Mouse (Mus musculus) ES-E14 (cell line): ENCODE results near the gene 2810021J22Rik.

Source experiments
- HCFC1 ChIP-seq: IDR thresholded peaks from 2 replicates; pipeline ENCODE4 v1.6.1; 2012; ENCODE audit warnings: low read length, inconsistent platforms, borderline replicate concordance; ENCODE audit not compliant: insufficient read depth
- MAFK ChIP-seq: IDR thresholded peaks from 2 replicates; pipeline ENCODE4 v1.6.1; 2014; ENCODE audit warnings: mild to moderate bottlenecking, low read depth, low read length, inconsistent platforms; ENCODE audit not compliant: insufficient read depth
- ZC3H11A ChIP-seq: IDR thresholded peaks from 2 replicates; pipeline ENCODE4 v1.6.1; 2012; ENCODE audit warnings: low read depth, mild to moderate bottlenecking, inconsistent platforms, low read length, borderline replicate concordance
- ZNF384 ChIP-seq: IDR thresholded peaks from 2 replicates; pipeline ENCODE4 v1.6.1; 2012; ENCODE audit warnings: low read depth, low read length, inconsistent platforms

DNA sequence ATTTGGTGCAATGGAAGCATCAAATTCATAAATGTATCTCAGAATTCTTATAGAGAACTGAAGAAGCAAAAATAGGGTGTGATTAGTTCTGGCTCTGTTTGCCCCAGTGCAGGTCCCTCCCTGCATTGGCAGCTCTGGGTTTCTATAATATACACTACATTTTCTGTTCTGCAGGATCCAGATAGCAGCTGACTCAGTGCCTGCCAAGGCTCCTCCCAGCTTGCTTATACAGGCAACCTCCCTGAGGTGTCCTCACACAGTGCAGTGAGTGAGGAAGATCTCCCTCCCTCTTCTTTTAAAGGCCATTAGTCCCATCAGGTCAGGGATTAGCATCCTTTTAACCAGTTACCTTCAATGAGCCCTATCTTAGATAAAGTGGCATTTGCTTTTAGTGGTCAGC lies 34.1 kb downstream of the 2810021J22Rik start:
- TF ChIP-seq ZC3H11A (no peak), ZNF384 (no peak), MAFK (no peak), HCFC1 (no peak)
